Mouse (Mus musculus): Measurements from ENCODE around the gene Ung. TPM values are rescaled to one million over a fixed set of nuclear protein-coding genes. Genes with fewer than 3 reads are reported as not detected.

The Ung gene
- 18.1 and 25.5 TPM in 2 replicates for polyA plus RNA-seq (2014; fragmentation: Nextera tagmentation; extraction: Ambion mirVana)

- peak; percentile 87 for DNase-seq (ENCODE audit: low spot score)
- H3K4me2 ChIP-seq (replicated peaks; ENCODE audit: low read depth, low read length), result peak within 1 kb of the TSS; percentile 99
- peak; percentile 53 for ATAC-seq (ENCODE audit: low FRiP score)
- 1% methylated on average over 20 of the region's 29 CpGs for WGBS
- peak within 1 kb of the TSS; percentile 81 for H3K4me3 ChIP-seq (ENCODE audit: low read depth, low read length)
- 0 out of 2 replicates have a peak, but pooled peaks cover 2% of the 10 kb centered on the region for H3K4me1 ChIP-seq (replicated peaks; ENCODE audit: control insufficient read depth, insufficient read depth, low read length)
- H3K36me3 ChIP-seq (ENCODE audit: control insufficient read depth, insufficient read depth, low read length), result no peaks in the 10 kb centered on the region
- H3K27ac ChIP-seq (ENCODE audit: low read depth, low read length), result peak within 1 kb of the TSS; percentile 1; the same call in 1 of the 2 replicates
- H3K9me3 ChIP-seq (ENCODE audit: control insufficient read depth, low read length), result no peaks in the 10 kb centered on the region
- H3K9ac ChIP-seq (ENCODE audit: low read depth, low read length), result peak within 1 kb of the TSS; percentile 54
- H3K27me3 ChIP-seq (ENCODE audit: control insufficient read depth, insufficient read depth, low read length), result no peaks in the 10 kb centered on the region
Measured at GRCm38 (mm10) chr5:114130211-114130605, at the start of gene Ung. TSS of gene Ung (plus strand) at chr5:114130386.

GRCm38 (mm10) chr5:114085501-114085900 is 44.7 kb upstream of the Ung start:
- H3K4me2 ChIP-seq (replicated peaks; ENCODE audit: low read depth, low read length), result no peak overlapping the region
- DNase-seq (ENCODE audit: low spot score), result no peak
- no peak overlapping the region for H3K4me3 ChIP-seq (ENCODE audit: low read depth, low read length)
- no peak overlapping the region for H3K27ac ChIP-seq (ENCODE audit: low read depth, low read length)
- H3K9ac ChIP-seq (ENCODE audit: low read depth, low read length), result no peak overlapping the region
- H3K36me3 ChIP-seq (ENCODE audit: control insufficient read depth, insufficient read depth, low read length), result no peaks in the 10 kb centered on the region
- H3K27me3 ChIP-seq (ENCODE audit: control insufficient read depth, insufficient read depth, low read length), result no peaks in the 10 kb centered on the region
- ATAC-seq (ENCODE audit: low FRiP score), result no peak
- 74% methylated on average over 14 of the region's 14 CpGs for WGBS
- no peaks in the 10 kb centered on the region for H3K9me3 ChIP-seq (ENCODE audit: control insufficient read depth, low read length)
- no peaks in the 10 kb centered on the region for H3K4me1 ChIP-seq (replicated peaks; ENCODE audit: control insufficient read depth, insufficient read depth, low read length)

GRCm38 (mm10) chr5:114087875-114088480 is 42.2 kb upstream of the Ung start:
- DNase-seq (ENCODE audit: low spot score), result no peak

GRCm38 (mm10) chr5:114090421-114091013 is 39.7 kb upstream of the Ung start:
- Histone ChIP-seq H3K27me3 (ENCODE audit: control insufficient read depth, insufficient read depth, low read length) (no peaks in the 10 kb centered on the region; the same call in 1 of the 2 replicates), H3K9ac (ENCODE audit: low read depth, low read length) (peak overlapping the region; percentile 76), H3K4me2 (replicated peaks; ENCODE audit: low read depth, low read length) (peak overlapping the region; percentile 56), H3K4me1 (replicated peaks; ENCODE audit: control insufficient read depth, insufficient read depth, low read length) (peaks cover 2% of the 10 kb centered on the region; the same call in 1 of the 2 replicates), H3K4me3 (ENCODE audit: low read depth, low read length) (peak overlapping the region; percentile 52), H3K27ac (ENCODE audit: low read depth, low read length) (peak overlapping the region; percentile 75; the same call in 1 of the 2 replicates), H3K36me3 (ENCODE audit: control insufficient read depth, insufficient read depth, low read length) (no peaks in the 10 kb centered on the region), H3K9me3 (ENCODE audit: control insufficient read depth, low read length) (no peaks in the 10 kb centered on the region)
- ATAC-seq (ENCODE audit: low FRiP score) (no peak), DNase-seq (ENCODE audit: low spot score) (no peak)
- WGBS, result 14% methylated on average over 7 of the region's 7 CpGs

More at GRCm38 (mm10) chr5:114087875-114088480, 42.2 kb upstream of the Ung start:
- Histone ChIP-seq H3K27me3 (ENCODE audit: control insufficient read depth, insufficient read depth, low read length) (no peaks in the 10 kb centered on the region; the same call in 1 of the 2 replicates), H3K4me3 (ENCODE audit: low read depth, low read length) (no peak overlapping the region), H3K4me2 (replicated peaks; ENCODE audit: low read depth, low read length) (no peak overlapping the region), H3K9ac (ENCODE audit: low read depth, low read length) (no peak overlapping the region), H3K4me1 (replicated peaks; ENCODE audit: control insufficient read depth, insufficient read depth, low read length) (peaks cover 2% of the 10 kb centered on the region; the same call in 1 of the 2 replicates), H3K36me3 (ENCODE audit: control insufficient read depth, insufficient read depth, low read length) (no peaks in the 10 kb centered on the region), H3K9me3 (ENCODE audit: control insufficient read depth, low read length) (no peaks in the 10 kb centered on the region), H3K27ac (ENCODE audit: low read depth, low read length) (no peak overlapping the region)
- 79% methylated on average over 12 of the region's 12 CpGs for WGBS
- no peak for ATAC-seq (ENCODE audit: low FRiP score)

- no peaks in the 10 kb centered on the region for H3K36me3 ChIP-seq (ENCODE audit: control insufficient read depth, insufficient read depth, low read length)
- peak within 1 kb of the TSS; percentile 75 for H3K27ac ChIP-seq (ENCODE audit: low read depth, low read length)
- H3K9ac ChIP-seq (ENCODE audit: low read depth, low read length), result peak within 1 kb of the TSS; percentile 76
- peak within 1 kb of the TSS; percentile 56 for H3K4me2 ChIP-seq (replicated peaks; ENCODE audit: low read depth, low read length)
- WGBS, result 3% methylated on average over 40 of the region's 40 CpGs
- H3K4me1 ChIP-seq (replicated peaks; ENCODE audit: control insufficient read depth, insufficient read depth, low read length), result peaks cover 2% of the 10 kb centered on the region; the same call in 1 of the 2 replicates
- DNase-seq (ENCODE audit: low spot score) (peak; percentile 84), ATAC-seq (ENCODE audit: low FRiP score) (peak; percentile 73; the same call in 1 of the 2 replicates)
- no peaks in the 10 kb centered on the region; the same call in 1 of the 2 replicates for H3K27me3 ChIP-seq (ENCODE audit: control insufficient read depth, insufficient read depth, low read length)
- H3K9me3 ChIP-seq (ENCODE audit: control insufficient read depth, low read length), result no peaks in the 10 kb centered on the region
- peak within 1 kb of the TSS; percentile 52 for H3K4me3 ChIP-seq (ENCODE audit: low read depth, low read length)
Measured at GRCm38 (mm10) chr5:114091057-114091807, 39.0 kb upstream of the Ung start, which contains the start of gene Svop. TSS of gene Svop (minus strand) at chr5:114091570.

DNA sequence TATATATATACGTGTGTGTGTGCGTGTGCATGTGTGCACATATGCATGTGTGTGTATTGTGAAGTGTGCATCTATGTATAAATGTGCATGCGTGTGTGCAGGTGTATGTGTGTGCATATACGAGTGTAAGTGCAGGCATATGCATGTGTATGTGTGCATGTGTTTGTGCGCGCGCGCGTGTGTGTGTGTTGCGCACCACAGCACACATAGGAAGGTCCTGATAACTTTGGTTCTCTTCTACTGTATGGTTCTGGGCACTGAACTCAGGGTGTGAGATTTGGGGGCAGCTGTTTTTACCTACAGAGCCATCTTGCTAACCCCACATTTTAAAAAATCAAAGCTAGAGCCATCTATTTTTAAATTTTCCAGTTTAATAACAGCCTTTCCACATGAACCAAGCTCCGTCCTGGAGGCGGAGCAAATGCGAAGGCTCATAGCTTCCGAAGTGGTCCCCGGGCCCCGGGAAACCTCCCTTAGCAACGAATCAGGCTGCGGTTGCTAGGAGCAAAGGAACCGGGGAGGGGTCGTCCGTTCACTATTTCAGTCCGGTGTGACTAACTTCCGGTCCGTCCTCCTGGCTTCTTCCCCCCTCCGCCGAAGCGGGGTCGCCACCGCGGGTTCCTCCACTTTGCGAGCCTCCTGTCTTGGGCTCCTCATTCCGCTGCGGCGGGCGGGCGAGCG is 30.3 kb upstream of the Ung start:
- Histone ChIP-seq H3K36me3 (ENCODE audit: control insufficient read depth, insufficient read depth, low read length) (no peaks in the 10 kb centered on the region), H3K27ac (ENCODE audit: low read depth, low read length) (peak overlapping the region; percentile 65), H3K4me1 (replicated peaks; ENCODE audit: control insufficient read depth, insufficient read depth, low read length) (peaks cover 8% of the 10 kb centered on the region; the same call in 1 of the 2 replicates), H3K9ac (ENCODE audit: low read depth, low read length) (peak overlapping the region; percentile 95), H3K9me3 (ENCODE audit: control insufficient read depth, low read length) (no peaks in the 10 kb centered on the region), H3K4me2 (replicated peaks; ENCODE audit: low read depth, low read length) (peak overlapping the region; percentile 96), H3K27me3 (ENCODE audit: control insufficient read depth, insufficient read depth, low read length) (no peaks in the 10 kb centered on the region), H3K4me3 (ENCODE audit: low read depth, low read length) (peak overlapping the region; percentile 94)
- WGBS, result 8% methylated on average over 37 of the region's 37 CpGs
- DNase-seq (ENCODE audit: low spot score), result peak; percentile 97
- ATAC-seq (ENCODE audit: low FRiP score), result peak; percentile 85

DNA sequence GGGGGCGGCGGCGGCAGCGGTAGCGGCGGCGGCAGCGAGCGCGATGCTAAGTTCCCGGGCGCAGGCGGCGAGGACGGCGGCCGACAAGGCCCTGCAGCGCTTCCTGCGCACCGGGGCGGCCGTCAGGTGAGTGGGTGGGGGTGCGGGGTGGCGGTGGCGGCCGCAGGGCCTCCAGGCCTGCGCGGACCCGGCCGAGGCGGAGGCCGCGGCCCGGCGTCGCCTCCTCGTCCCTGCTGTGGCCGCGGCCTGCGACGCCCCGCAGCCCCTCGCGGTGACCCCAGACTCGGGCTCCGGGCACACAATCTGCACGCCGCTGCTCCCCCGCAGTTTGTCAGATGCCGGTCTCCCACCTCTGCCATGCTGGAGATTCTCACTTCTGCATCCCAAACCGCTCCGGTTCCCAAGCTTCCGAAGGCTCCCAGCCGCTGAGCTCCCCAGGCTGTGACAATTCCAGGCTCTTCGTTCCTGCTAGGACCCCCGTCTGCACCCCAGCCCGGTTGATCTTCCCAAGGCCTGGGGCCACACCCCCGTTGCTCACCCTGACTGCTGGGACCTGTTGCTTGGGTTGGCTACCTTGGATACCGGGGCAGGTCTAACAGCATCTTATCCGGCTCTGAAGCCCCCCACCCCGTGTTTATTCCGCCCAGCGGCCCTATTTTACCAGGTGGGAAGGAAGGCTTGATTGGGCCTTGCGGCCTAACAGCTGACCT is 29.6 kb upstream of the Ung start:
- Histone ChIP-seq H3K4me2 (replicated peaks; ENCODE audit: low read depth, low read length) (peak overlapping the region; percentile 96), H3K9me3 (ENCODE audit: control insufficient read depth, low read length) (no peaks in the 10 kb centered on the region), H3K4me1 (replicated peaks; ENCODE audit: control insufficient read depth, insufficient read depth, low read length) (peaks cover 8% of the 10 kb centered on the region; the same call in 1 of the 2 replicates), H3K36me3 (ENCODE audit: control insufficient read depth, insufficient read depth, low read length) (no peaks in the 10 kb centered on the region), H3K27ac (ENCODE audit: low read depth, low read length) (peak overlapping the region; percentile 42; the same call in 1 of the 2 replicates), H3K4me3 (ENCODE audit: low read depth, low read length) (peak overlapping the region; percentile 94), H3K27me3 (ENCODE audit: control insufficient read depth, insufficient read depth, low read length) (no peaks in the 10 kb centered on the region), H3K9ac (ENCODE audit: low read depth, low read length) (peak overlapping the region; percentile 95)
- WGBS, result 2% methylated on average over 58 of the region's 64 CpGs
- ATAC-seq (ENCODE audit: low FRiP score) (peak; percentile 63; the same call in 1 of the 2 replicates), DNase-seq (ENCODE audit: low spot score) (no peak)

All from hindbrain, embryonic 11.5 days (tissue).